Mouse (Mus musculus): Measurements from ENCODE around the gene Prkg2. TPM values are rescaled to one million over a fixed set of nuclear protein-coding genes. Genes with fewer than 3 reads are reported as not detected.

Prkg2 gene
- polyA plus RNA-seq, 2 experiments, result 0.01 TPM; not detected in 1

- 32% methylated on average over 6 of the region's 6 CpGs for WGBS (ENCODE audit: insufficient replicate concordance)
- no peak overlapping the region for H3K27ac ChIP-seq
- no peaks in the 10 kb centered on the region for H3K4me1 ChIP-seq (replicated peaks; ENCODE audit: control insufficient read depth in 2 of 2, insufficient read depth in 2 of 2, low read length in 1 of 2)
- H3K9me3 ChIP-seq (ENCODE audit: control insufficient read depth, low read length), result no peaks in the 10 kb centered on the region
- TF ChIP-seq EP300 (IDR thresholded peaks at IDR 0.05; ENCODE audit: low read depth) (no peak), CTCF (IDR thresholded peaks at IDR 0.05; ENCODE audit: low read depth) (no peak)
- H3K27me3 ChIP-seq (ENCODE audit: control insufficient read depth, insufficient read depth, low read length), result no peaks in the 10 kb centered on the region
- no peak overlapping the region for H3K4me2 ChIP-seq (ENCODE audit: low read depth)
- ATAC-seq (ENCODE audit: insufficient read depth) (no peak), DNase-seq (ENCODE audit: low read depth in 3 of 3, low spot score in 3 of 3) (no peak)
- H3K4me3 ChIP-seq (ENCODE audit: insufficient read depth in 1 of 2, low read depth in 2 of 2, low read length in 2 of 2), result no peak overlapping the region
- no peaks in the 10 kb centered on the region for H3K36me3 ChIP-seq (replicated peaks; ENCODE audit: control insufficient read depth, insufficient read depth, low read depth)
- H3K9ac ChIP-seq (replicated peaks), result no peak overlapping the region
Measured at GRCm38 (mm10) chr5:98943776-98944175, 93.4 kb downstream of the Prkg2 start.

- H3K27me3 ChIP-seq (ENCODE audit: control insufficient read depth, insufficient read depth, low read length), result no peaks in the 10 kb centered on the region
- no peak overlapping the region for H3K4me2 ChIP-seq (ENCODE audit: low read depth)
- no peak for DNase-seq (ENCODE audit: low read depth in 3 of 3, low spot score in 3 of 3)
- no peak for TF ChIP-seq EP300 (IDR thresholded peaks at IDR 0.05; ENCODE audit: low read depth)
- no peak overlapping the region for H3K4me3 ChIP-seq (ENCODE audit: insufficient read depth in 1 of 2, low read depth in 2 of 2, low read length in 2 of 2)
- no peak for ATAC-seq (ENCODE audit: insufficient read depth)
- H3K27ac ChIP-seq, result no peak overlapping the region
- H3K9ac ChIP-seq (replicated peaks), result no peak overlapping the region
- no peaks in the 10 kb centered on the region for H3K9me3 ChIP-seq (ENCODE audit: control insufficient read depth, low read length)
- WGBS (ENCODE audit: insufficient replicate concordance), result 9% methylated on average over 6 of the region's 6 CpGs
- no peaks in the 10 kb centered on the region for H3K4me1 ChIP-seq (replicated peaks; ENCODE audit: control insufficient read depth in 2 of 2, insufficient read depth in 2 of 2, low read length in 1 of 2)
- no peaks in the 10 kb centered on the region for H3K36me3 ChIP-seq (replicated peaks; ENCODE audit: control insufficient read depth, insufficient read depth, low read depth)
Measured at GRCm38 (mm10) chr5:98940731-98941130, 96.4 kb downstream of the Prkg2 start.

GRCm38 (mm10) chr5:98939631-98940208, 97.4 kb downstream of the Prkg2 start:
- H3K27ac ChIP-seq, result no peak overlapping the region
- 52% methylated on average over 6 of the region's 6 CpGs for WGBS (ENCODE audit: insufficient replicate concordance)
- ATAC-seq (ENCODE audit: insufficient read depth) (no peak), DNase-seq (ENCODE audit: low read depth in 3 of 3, low spot score in 3 of 3) (no peak)
- H3K27me3 ChIP-seq (ENCODE audit: control insufficient read depth, insufficient read depth, low read length), result no peaks in the 10 kb centered on the region
- no peak overlapping the region for H3K4me2 ChIP-seq (ENCODE audit: low read depth)
- H3K9me3 ChIP-seq (ENCODE audit: control insufficient read depth, low read length), result no peaks in the 10 kb centered on the region
- TF ChIP-seq EP300 (IDR thresholded peaks at IDR 0.05; ENCODE audit: low read depth) (no peak), CTCF (IDR thresholded peaks at IDR 0.05; ENCODE audit: low read depth) (no peak)
- no peaks in the 10 kb centered on the region for H3K4me1 ChIP-seq (replicated peaks; ENCODE audit: control insufficient read depth in 2 of 2, insufficient read depth in 2 of 2, low read length in 1 of 2)
- H3K36me3 ChIP-seq (replicated peaks; ENCODE audit: control insufficient read depth, insufficient read depth, low read depth), result no peaks in the 10 kb centered on the region
- H3K4me3 ChIP-seq (ENCODE audit: insufficient read depth in 1 of 2, low read depth in 2 of 2, low read length in 2 of 2), result no peak overlapping the region
- no peak overlapping the region for H3K9ac ChIP-seq (replicated peaks)

GRCm38 (mm10) chr5:98939116-98939515, 98.0 kb downstream of the Prkg2 start:
- TF ChIP-seq EP300 (IDR thresholded peaks at IDR 0.05; ENCODE audit: low read depth), result no peak
- no peak for TF ChIP-seq CTCF (IDR thresholded peaks at IDR 0.05; ENCODE audit: low read depth)
- Histone ChIP-seq H3K27me3 (ENCODE audit: control insufficient read depth, insufficient read depth, low read length) (no peaks in the 10 kb centered on the region), H3K36me3 (replicated peaks; ENCODE audit: control insufficient read depth, insufficient read depth, low read depth) (no peaks in the 10 kb centered on the region), H3K4me1 (replicated peaks; ENCODE audit: control insufficient read depth in 2 of 2, insufficient read depth in 2 of 2, low read length in 1 of 2) (no peaks in the 10 kb centered on the region), H3K4me3 (ENCODE audit: insufficient read depth in 1 of 2, low read depth in 2 of 2, low read length in 2 of 2) (no peak overlapping the region), H3K9ac (replicated peaks) (no peak overlapping the region), H3K9me3 (ENCODE audit: control insufficient read depth, low read length) (no peaks in the 10 kb centered on the region), H3K4me2 (ENCODE audit: low read depth) (no peak overlapping the region), H3K27ac (no peak overlapping the region)
- DNase-seq (ENCODE audit: low read depth in 3 of 3, low spot score in 3 of 3), result no peak
- ATAC-seq (ENCODE audit: insufficient read depth), result no peak
- WGBS (ENCODE audit: insufficient replicate concordance), result 74% methylated on average over 9 of the region's 9 CpGs

GRCm38 (mm10) chr5:98937879-98938278, 99.3 kb downstream of the Prkg2 start:
- Histone ChIP-seq H3K27ac (no peak overlapping the region), H3K4me1 (replicated peaks; ENCODE audit: control insufficient read depth in 2 of 2, insufficient read depth in 2 of 2, low read length in 1 of 2) (no peaks in the 10 kb centered on the region), H3K9ac (replicated peaks) (no peak overlapping the region), H3K4me2 (ENCODE audit: low read depth) (no peak overlapping the region), H3K4me3 (ENCODE audit: insufficient read depth in 1 of 2, low read depth in 2 of 2, low read length in 2 of 2) (no peak overlapping the region), H3K9me3 (ENCODE audit: control insufficient read depth, low read length) (no peaks in the 10 kb centered on the region), H3K36me3 (replicated peaks; ENCODE audit: control insufficient read depth, insufficient read depth, low read depth) (no peaks in the 10 kb centered on the region), H3K27me3 (ENCODE audit: control insufficient read depth, insufficient read depth, low read length) (no peaks in the 10 kb centered on the region)
- ATAC-seq (ENCODE audit: insufficient read depth) (no peak), DNase-seq (ENCODE audit: low read depth in 3 of 3, low spot score in 3 of 3) (no peak)
- 54% methylated on average over 4 of the region's 4 CpGs for WGBS (ENCODE audit: insufficient replicate concordance)
- no peak for TF ChIP-seq CTCF (IDR thresholded peaks at IDR 0.05; ENCODE audit: low read depth)
- TF ChIP-seq EP300 (IDR thresholded peaks at IDR 0.05; ENCODE audit: low read depth), result no peak

Measured in liver, embryonic 14.5 days (tissue).